Mouse (Mus musculus) embryo, embryonic 9.5 days (tissue): Measurements from ENCODE around the gene Rnf10.

Source experiments
- DNase-seq: peaks from one replicate; pipeline ENCODE4 v3.0.0-alpha.2; 2017; ENCODE audit errors: extremely low spot score

The Rnf10 gene

GRCm38 (mm10) chr5:115275998-115276397 is 3.3 kb upstream of the Rnf10 start:
- DNase-seq = peak; percentile 51

- DNase-seq = no peak
Observed at GRCm38 (mm10) chr5:115274771-115275170, 2.1 kb upstream of the Rnf10 start.

GRCm38 (mm10) chr5:115274353-115274752 is 1.7 kb upstream of the Rnf10 start:
- no peak for DNase-seq

- DNase-seq = no peak
Observed at GRCm38 (mm10) chr5:115273549-115274135, 944 bp upstream of the Rnf10 start.

- peak; percentile 61 for DNase-seq
Observed at GRCm38 (mm10) chr5:115271931-115272811, 527 bp downstream of the Rnf10 start.

- no peak for DNase-seq
Observed at GRCm38 (mm10) chr5:115269969-115270368, 2.7 kb downstream of the Rnf10 start.

- DNase-seq = no peak
Observed at GRCm38 (mm10) chr5:115268266-115268665, 4.4 kb downstream of the Rnf10 start.

- no peak for DNase-seq
Observed at GRCm38 (mm10) chr5:115267469-115268045, 5.1 kb downstream of the Rnf10 start.

- DNase-seq = no peak
Observed at GRCm38 (mm10) chr5:115266787-115267468, 5.8 kb downstream of the Rnf10 start.

- DNase-seq = no peak
Observed at GRCm38 (mm10) chr5:115266340-115266739, 6.4 kb downstream of the Rnf10 start.

- no peak for DNase-seq
Observed at GRCm38 (mm10) chr5:115262502-115263291, 10.0 kb downstream of the Rnf10 start.

- no peak for DNase-seq
Observed at GRCm38 (mm10) chr5:115261880-115262279, 10.8 kb downstream of the Rnf10 start.

- no peak for DNase-seq
Observed at GRCm38 (mm10) chr5:115261141-115261540, 11.6 kb downstream of the Rnf10 start.

- no peak for DNase-seq
Observed at GRCm38 (mm10) chr5:115260356-115260755, 12.3 kb downstream of the Rnf10 start.

GRCm38 (mm10) chr5:115256909-115257546 is 15.7 kb downstream of the Rnf10 start:
- no peak for DNase-seq

GRCm38 (mm10) chr5:115255472-115255871 is 17.2 kb downstream of the Rnf10 start:
- DNase-seq = no peak

- no peak for DNase-seq
Observed at GRCm38 (mm10) chr5:115240191-115240590, 32.5 kb downstream of the Rnf10 start.

GRCm38 (mm10) chr5:115238729-115239195 is 33.9 kb downstream of the Rnf10 start:
- DNase-seq = peak; percentile 40

GRCm38 (mm10) chr5:115237803-115238728 is 34.6 kb downstream of the Rnf10 start:
- peak; percentile 88 for DNase-seq
